Mouse (Mus musculus): ENCODE measurements around the gene Thumpd2.

DNA sequence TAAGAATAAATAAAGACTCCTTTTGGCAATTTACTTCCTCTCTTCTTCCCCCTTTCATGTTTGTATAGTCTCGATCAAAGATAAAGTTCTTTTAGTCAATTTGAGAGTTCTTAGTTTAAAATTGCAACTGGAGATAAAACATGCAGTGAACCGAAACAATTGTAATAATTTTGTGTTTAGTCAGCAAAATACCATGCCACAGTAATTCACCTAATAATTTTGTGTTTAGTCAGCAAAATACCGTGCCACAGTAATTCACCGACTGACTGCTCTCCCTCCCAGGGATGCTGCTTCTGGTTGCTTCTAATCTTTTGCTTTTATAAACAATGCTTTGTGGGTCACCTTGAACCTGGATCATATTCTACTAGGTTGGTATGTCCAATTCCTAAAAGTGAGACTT, 22.9 kb upstream of the Thumpd2 start:
- TF ChIP-seq EP300 (IDR thresholded peaks at IDR 0.05; ENCODE audit: low read depth) (no peak), CTCF (IDR thresholded peaks at IDR 0.05; ENCODE audit: low read depth) (no peak)

Data from liver, postnatal 0 days (tissue).